Mouse (Mus musculus) intestine, postnatal 0 days (tissue): Measurements from ENCODE around the gene Cdt1. TPM values are rescaled to one million over a fixed set of nuclear protein-coding genes. Genes with fewer than 3 reads are reported as not detected.

Source experiments
- ATAC-seq: fragments of 200-750 bp; cut with Nextera tagmentation; 2 replicates; pipeline ENCODE4 v1.8.0; 2017; ENCODE audit warnings: mild to moderate bottlenecking, moderate TSS enrichment, moderate library complexity
- H3K27ac ChIP-seq: fragments of 300-500 bp; sonication (generic); 2 replicates; pipeline ENCODE4 v1.5.1; 2014; ENCODE audit warnings: mild to moderate bottlenecking, low read depth, low read length, moderate library complexity
- H3K27me3 ChIP-seq: fragments of 300-500 bp; sonication (generic); replicated peaks from 2 replicates; pipeline ENCODE4 v1.6.1; 2014; ENCODE audit warnings: low read length, mixed read lengths; ENCODE audit not compliant: control insufficient read depth, insufficient read depth
- H3K36me3 ChIP-seq: fragments of 300-500 bp; sonication (generic); 2 replicates; pipeline ENCODE4 v1.6.1; 2014; ENCODE audit warnings: mild to moderate bottlenecking, moderate library complexity; ENCODE audit not compliant: control insufficient read depth, insufficient read depth
- H3K4me1 ChIP-seq: fragments of 300-500 bp; sonication (generic); replicated peaks from 2 replicates; pipeline ENCODE4 v1.6.1; 2014; ENCODE audit warnings: antibody characterized with exemption, low read length, mixed read lengths; ENCODE audit not compliant: control insufficient read depth, insufficient read depth
- H3K4me2 ChIP-seq: fragments of 300-500 bp; sonication (generic); replicated peaks from 2 replicates; pipeline ENCODE4 v1.6.1; 2014; ENCODE audit warnings: low read depth, mild to moderate bottlenecking, moderate library complexity
- H3K4me3 ChIP-seq: fragments of 300-500 bp; sonication (generic); 2 replicates; pipeline ENCODE4 v1.5.1; 2014; ENCODE audit warnings: low read depth, low read length
- H3K9ac ChIP-seq: fragments of 300-500 bp; sonication (generic); 2 replicates; pipeline ENCODE4 v1.6.1; 2014; ENCODE audit warnings: mild to moderate bottlenecking, low read depth, low read length
- H3K9me3 ChIP-seq: fragments of 300-500 bp; sonication (generic); 2 replicates; pipeline ENCODE4 v1.6.1; 2016; ENCODE audit warnings: mixed run types; ENCODE audit not compliant: control insufficient read depth
- CTCF ChIP-seq: sonication (generic); IDR thresholded peaks from 2 replicates; pipeline ENCODE4 v1.5.1; 2016; ENCODE audit warnings: low read depth, mild to moderate bottlenecking, control low read depth, antibody characterized with exemption, moderate library complexity
- WGBS: fragments of 180-500 bp; shearing (Covaris S2); extraction: QIAGEN DNeasy Blood & Tissue Kit; methylation state at CpG from one replicate; pipeline ENCODE4 v1.1.7; 2014; 5-methylcytosine and 5-hydroxymethylcytosine counted together
- polyA plus RNA-seq: library from polyadenylated mRNA; unstranded; fragments of >200 nt; fragmentation: Nextera tagmentation; extraction: Ambion mirVana; gene quantifications from 2 replicates; pipeline ENCODE4 v1.2.1, GENCODE M21; 2015

Cdt1 gene
- polyA plus RNA-seq, 1 experiment from 2014 or later: 13.3 TPM

DNA sequence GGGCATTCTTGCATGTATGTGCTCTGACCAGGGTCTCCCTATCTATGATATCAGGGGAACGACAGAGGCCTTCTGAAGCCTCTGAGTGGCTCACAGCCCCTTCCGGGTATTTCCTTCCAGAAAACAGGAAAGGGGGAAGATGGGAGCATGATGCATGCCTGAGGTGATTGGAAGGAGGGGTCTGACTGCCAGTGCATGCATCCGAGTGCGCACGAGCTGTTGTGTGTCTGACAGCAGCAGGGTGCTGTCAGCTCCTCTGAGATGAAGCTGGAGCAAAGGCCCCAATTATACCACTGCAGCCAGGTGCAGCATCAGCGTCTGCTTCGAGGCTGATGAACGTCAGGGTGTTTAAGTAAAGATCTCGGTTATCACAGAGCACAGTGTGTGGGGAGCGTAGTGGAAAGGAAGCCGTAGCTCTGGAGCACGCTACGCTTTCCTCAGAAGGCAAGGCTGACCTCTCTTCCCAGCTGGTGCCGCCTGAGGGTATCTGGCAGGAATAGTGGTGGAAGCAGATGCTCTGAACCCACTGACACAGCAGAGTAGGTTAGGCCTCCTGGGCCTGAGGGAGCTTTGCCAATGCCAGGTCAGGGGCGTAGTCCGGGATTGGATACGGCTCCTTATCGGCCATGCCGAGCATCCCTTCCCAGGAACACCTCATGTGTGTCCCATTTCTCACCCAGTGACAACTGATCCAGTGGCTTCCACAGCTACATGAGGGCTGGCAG, 26.1 kb downstream of the Cdt1 start:
- no peak overlapping the region for H3K9ac ChIP-seq

DNA sequence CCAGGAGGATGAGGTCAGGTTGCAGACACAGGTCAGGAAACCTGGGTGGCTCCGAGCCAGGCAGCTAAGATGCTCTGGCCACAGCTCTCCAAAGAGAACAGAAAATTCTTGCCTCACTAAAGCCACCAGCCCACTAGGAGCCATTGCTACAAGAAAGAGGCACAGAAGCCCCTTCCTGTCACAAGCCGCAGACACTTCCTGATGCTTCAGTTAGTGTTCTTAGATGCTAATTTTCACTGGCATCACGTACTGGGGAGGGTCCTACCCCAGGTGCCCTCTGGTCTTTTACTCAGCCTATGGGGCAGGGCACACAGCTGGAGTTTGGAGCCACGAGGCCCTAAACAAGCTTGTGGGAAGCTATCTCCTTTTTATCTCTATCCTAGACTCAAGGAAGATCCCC, 28.2 kb downstream of the Cdt1 start:
- no peak for ATAC-seq
- no peaks in the 10 kb centered on the region for H3K9me3 ChIP-seq
- H3K27ac ChIP-seq: no peak overlapping the region
- no peak overlapping the region for H3K4me2 ChIP-seq
- H3K36me3 ChIP-seq: peaks cover 59% of the 10 kb centered on the region
- no peaks in the 10 kb centered on the region for H3K27me3 ChIP-seq
- WGBS: 64% methylated on average over 4 of the region's 4 CpGs
- no peak overlapping the region for H3K4me3 ChIP-seq
- no peak for TF ChIP-seq CTCF
- no peaks in the 10 kb centered on the region for H3K4me1 ChIP-seq
- H3K9ac ChIP-seq: no peak overlapping the region

More for the DNA sequence above, 26.1 kb downstream of the Cdt1 start:
- Histone ChIP-seq H3K9me3 (no peaks in the 10 kb centered on the region), H3K4me3 (no peak overlapping the region), H3K4me2 (no peak overlapping the region), H3K4me1 (no peaks in the 10 kb centered on the region), H3K27me3 (no peaks in the 10 kb centered on the region), H3K27ac (no peak overlapping the region), H3K36me3 (peaks cover 40% of the 10 kb centered on the region; the same call in 1 of the 2 replicates)
- no peak for ATAC-seq
- TF ChIP-seq CTCF: no peak
- 88% methylated on average over 19 of the region's 19 CpGs for WGBS

DNA sequence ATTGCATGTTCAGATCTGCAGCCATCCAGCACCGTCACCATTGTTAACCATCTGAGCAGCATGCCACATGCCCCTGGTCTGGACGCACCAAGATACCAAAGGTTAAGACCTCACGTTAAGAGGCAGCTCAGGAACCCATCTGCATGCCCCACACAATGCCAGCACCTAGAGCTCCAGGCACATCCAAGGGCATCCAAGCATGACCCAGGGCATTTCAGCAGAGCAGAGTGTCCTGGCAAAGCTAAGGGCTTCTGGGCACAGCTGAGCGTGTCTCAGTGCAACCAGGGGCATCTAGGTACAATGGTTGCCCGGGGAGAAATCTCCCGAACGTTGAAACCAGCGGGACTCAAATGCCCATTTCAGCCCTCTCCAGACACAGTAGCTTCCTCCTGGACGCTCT, 32.9 kb downstream of the Cdt1 start:
- no peaks in the 10 kb centered on the region for H3K9me3 ChIP-seq
- WGBS: 95% methylated on average over 9 of the region's 9 CpGs
- no peak for TF ChIP-seq CTCF

DNA sequence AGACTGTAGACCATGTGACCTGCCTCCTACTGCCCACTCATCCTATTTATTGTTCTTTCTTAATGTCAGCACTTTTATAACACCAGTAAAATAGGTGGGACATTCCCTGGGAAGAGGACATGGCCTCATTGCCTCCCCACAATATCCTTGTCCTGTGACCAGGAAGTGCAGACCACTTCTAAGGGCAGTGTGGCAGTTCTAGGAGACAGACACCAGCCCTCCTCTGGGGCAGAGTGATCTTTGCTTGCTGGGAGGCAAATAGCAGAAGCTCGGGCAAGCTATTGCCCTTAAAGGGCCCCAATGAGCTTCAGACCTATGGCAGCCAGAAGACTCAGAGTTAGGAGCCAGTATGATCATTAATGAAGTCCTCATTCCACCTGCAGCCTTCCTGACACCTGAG, 36.8 kb downstream of the Cdt1 start:
- peaks cover 6% of the 10 kb centered on the region; the same call in 1 of the 2 replicates for H3K4me1 ChIP-seq
- peak overlapping the region; percentile 50; the same call in 1 of the 2 replicates for H3K27ac ChIP-seq
- peaks cover 28% of the 10 kb centered on the region for H3K36me3 ChIP-seq
- TF ChIP-seq CTCF: no peak
- no peaks in the 10 kb centered on the region for H3K9me3 ChIP-seq
- no peak overlapping the region for H3K4me3 ChIP-seq
- ATAC-seq: peak; percentile 61
- H3K9ac ChIP-seq: no peak overlapping the region
- H3K27me3 ChIP-seq: no peaks in the 10 kb centered on the region
- WGBS: 36% methylated on average over 1 of the region's 1 CpGs
- H3K4me2 ChIP-seq: no peak overlapping the region

More for the DNA sequence above, 32.9 kb downstream of the Cdt1 start:
- H3K4me1 ChIP-seq: 0 out of 2 replicates have a peak, but pooled peaks cover 6% of the 10 kb centered on the region
- H3K27me3 ChIP-seq: no peaks in the 10 kb centered on the region
- H3K36me3 ChIP-seq: peaks cover 46% of the 10 kb centered on the region
- no peak for ATAC-seq
- H3K9ac ChIP-seq: no peak overlapping the region
- H3K4me2 ChIP-seq: no peak overlapping the region
- H3K4me3 ChIP-seq: no peak overlapping the region
- no peak overlapping the region for H3K27ac ChIP-seq

DNA sequence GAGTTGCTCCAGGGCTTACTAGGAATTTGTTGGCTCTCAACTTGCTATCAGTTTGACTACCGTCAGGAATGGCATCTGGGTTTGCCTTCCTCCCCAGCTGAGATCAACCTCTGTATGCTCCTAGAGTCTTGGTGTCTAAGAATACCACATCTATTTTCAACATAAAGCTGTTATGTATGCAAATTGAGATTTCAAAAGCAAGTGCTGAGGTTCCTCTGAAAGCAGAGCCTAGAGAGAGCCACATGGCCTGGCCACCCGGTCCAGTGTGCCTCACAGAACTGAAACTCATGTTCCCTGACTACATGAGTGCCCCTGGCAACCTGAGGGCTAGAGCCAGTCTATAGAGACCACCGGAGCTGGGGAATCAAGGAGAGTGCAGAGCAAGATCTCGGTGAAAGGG, 37.6 kb downstream of the Cdt1 start:
- no peak for TF ChIP-seq CTCF
- Histone ChIP-seq H3K9ac (no peak overlapping the region), H3K36me3 (peaks cover 21% of the 10 kb centered on the region), H3K9me3 (no peaks in the 10 kb centered on the region), H3K27me3 (no peaks in the 10 kb centered on the region), H3K4me3 (no peak overlapping the region), H3K4me1 (peaks cover 6% of the 10 kb centered on the region; the same call in 1 of the 2 replicates), H3K27ac (no peak overlapping the region; the same call in 1 of the 2 replicates), H3K4me2 (no peak overlapping the region)
- no peak for ATAC-seq
- WGBS: 72% methylated on average over 4 of the region's 4 CpGs

DNA sequence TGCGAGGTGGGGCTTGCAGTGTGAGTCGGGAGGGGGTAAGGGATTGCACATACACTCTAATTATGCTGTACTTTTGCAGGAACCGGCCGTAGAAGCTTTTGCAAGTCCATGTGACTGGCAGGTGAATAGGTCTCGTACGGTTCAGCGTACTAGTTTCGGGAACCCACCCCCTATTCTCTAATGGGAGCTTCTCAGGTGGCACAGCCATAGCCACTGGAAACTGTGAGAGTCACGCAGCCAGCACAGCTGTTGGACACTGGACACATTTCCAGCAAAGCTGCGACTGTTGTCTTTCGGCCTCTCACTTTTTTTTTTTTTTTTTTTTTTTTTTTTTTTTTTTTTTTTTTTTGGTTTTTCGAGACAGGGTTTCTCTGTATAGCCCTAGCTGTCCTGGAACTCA, 39.0 kb downstream of the Cdt1 start:
- no peak overlapping the region for H3K4me3 ChIP-seq
- peaks cover 6% of the 10 kb centered on the region; the same call in 1 of the 2 replicates for H3K4me1 ChIP-seq
- H3K4me2 ChIP-seq: no peak overlapping the region
- WGBS: 88% methylated on average over 11 of the region's 12 CpGs
- no peak for TF ChIP-seq CTCF
- ATAC-seq: no peak
- no peaks in the 10 kb centered on the region for H3K27me3 ChIP-seq
- H3K27ac ChIP-seq: no peak overlapping the region
- peaks cover 10% of the 10 kb centered on the region; the same call in 1 of the 2 replicates for H3K36me3 ChIP-seq
- no peak overlapping the region for H3K9ac ChIP-seq
- H3K9me3 ChIP-seq: no peaks in the 10 kb centered on the region
